Comparison of ENCODE assay signal across 29 mouse cellular contexts in the genomic region with DNA sequence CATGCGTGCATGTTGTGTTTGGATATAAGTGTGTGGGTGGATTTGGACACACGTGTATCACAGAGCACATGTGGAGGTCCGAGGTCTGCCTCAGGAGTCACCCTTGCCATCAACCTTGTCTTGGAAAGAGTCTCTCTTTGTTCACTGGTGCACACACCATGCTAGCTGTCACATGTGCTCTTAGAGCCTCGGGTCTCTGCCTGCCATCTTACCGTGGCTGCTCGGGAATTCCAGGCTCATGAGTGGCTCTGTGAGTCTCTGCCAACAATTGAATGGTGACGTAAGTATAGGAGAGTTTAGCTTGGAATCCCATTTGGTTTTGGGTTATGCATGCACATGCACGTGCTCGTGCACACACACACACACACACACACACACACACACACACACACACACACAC.
DNase-seq lines count a peak whose midpoint lies in the region; ATAC-seq and TF ChIP-seq lines count a peak whose summit lies in the region.
"Had no signal": no experiment of that assay in that cellular context is flagged by ENCODE, and none has a peak within 500 bp of the region (broad histone marks: within the 10 kb centered on the region; RNA-seq: fewer than 3 reads in every experiment).

No protein-coding gene starts in this region.

- DNase-seq in heart, embryonic 10.5 days (ENCODE audit: low spot score), result peak; percentile 66
- no peak for DNase-seq in heart, adult 2 months
- DNase-seq in hindbrain, postnatal 0 days (ENCODE audit: low spot score), result no peak
- peak; percentile 51 for DNase-seq in Muller cell, postnatal 12 days (ENCODE audit: inconsistent ontology term)
- DNase-seq in fibroblast of lung, adult 2 months (ENCODE audit: low read depth), result peak; percentile 43
- DNase-seq in adrenal gland, postnatal 14 days, result no peak
- DNase-seq: adrenal gland, postnatal 10 days; B cell, adult 2 months; cerebellum, adult 11-12 months; cerebellum, adult 8-10 months; cerebellum, postnatal 10 days; cerebellum, postnatal 36 days; gastrocnemius, postnatal 25 days; heart, postnatal 10 days; heart, postnatal 36 days; kidney, adult 8-10 months had no signal

- no peaks in the 10 kb centered on the region for H3K9me3 ChIP-seq in heart, embryonic 10.5 days
- H3K9me3 ChIP-seq in hindbrain, postnatal 0 days (ENCODE audit: low read length), result no peaks in the 10 kb centered on the region
- no peaks in the 10 kb centered on the region for H3K9me3 ChIP-seq in hindbrain, embryonic 13.5 days
- H3K9me3 ChIP-seq in liver, embryonic 12.5 days (replicated peaks), result no peaks in the 10 kb centered on the region
- H3K9me3 ChIP-seq: embryonic facial prominence, embryonic 12.5 days; forebrain, embryonic 10.5 days; G1E; hindbrain, embryonic 10.5 days; kidney, embryonic 15.5 days had no signal

- H3K9ac ChIP-seq in heart, adult 2 months (ENCODE audit: low read depth, low read length), result no peak overlapping the region
- H3K9ac ChIP-seq in hindbrain, postnatal 0 days (replicated peaks; ENCODE audit: low read length), result no peak overlapping the region
- H3K9ac ChIP-seq in hindbrain, embryonic 13.5 days, result no peak overlapping the region
- no peak overlapping the region for H3K9ac ChIP-seq in liver, embryonic 12.5 days
- H3K9ac ChIP-seq: embryonic facial prominence, embryonic 12.5 days; hindbrain, embryonic 14.5 days; kidney, embryonic 15.5 days had no signal

- no peak overlapping the region for H3K27ac ChIP-seq in heart, embryonic 10.5 days
- no peak overlapping the region for H3K27ac ChIP-seq in heart, adult 2 months
- no peak overlapping the region for H3K27ac ChIP-seq in hindbrain, postnatal 0 days
- no peak overlapping the region for H3K27ac ChIP-seq in hindbrain, embryonic 13.5 days
- H3K27ac ChIP-seq in liver, embryonic 12.5 days, result no peak overlapping the region
- H3K27ac ChIP-seq: embryonic facial prominence, embryonic 12.5 days; forebrain, embryonic 10.5 days; hindbrain, embryonic 10.5 days; hindbrain, embryonic 14.5 days; kidney, embryonic 15.5 days had no signal

- intact Hi-C loops in heart, adult 2 months (cut with DNase I), result loop anchor here (5.0 kb wide), 2 partner anchors 102 to 212 kb away; a partner anchor contains a TSS

- TF ChIP-seq POLR2A in heart, adult 2 months (IDR thresholded peaks at IDR 0.05; ENCODE audit: insufficient read depth, low read depth, low read length), result no peak

- H3K4me3 ChIP-seq in heart, embryonic 10.5 days, result no peak overlapping the region
- H3K4me3 ChIP-seq in heart, adult 2 months, result no peak overlapping the region
- H3K4me3 ChIP-seq in hindbrain, postnatal 0 days (ENCODE audit: low read length), result no peak overlapping the region
- H3K4me3 ChIP-seq in hindbrain, embryonic 13.5 days, result no peak overlapping the region
- no peak overlapping the region for H3K4me3 ChIP-seq in liver, embryonic 12.5 days
- H3K4me3 ChIP-seq: embryonic facial prominence, embryonic 12.5 days; erythroblast, embryonic 14.5 days; forebrain, embryonic 10.5 days; hindbrain, embryonic 10.5 days; kidney, embryonic 15.5 days had no signal

- no peaks in the 10 kb centered on the region for H3K27me3 ChIP-seq in heart, embryonic 10.5 days (ENCODE audit: insufficient read depth, poor library complexity, severe bottlenecking)
- no peaks in the 10 kb centered on the region for H3K27me3 ChIP-seq in heart, adult 2 months (ENCODE audit: control insufficient read depth, insufficient read depth, low read length)
- no peaks in the 10 kb centered on the region for H3K27me3 ChIP-seq in hindbrain, postnatal 0 days (ENCODE audit: insufficient read depth, low read length)
- H3K27me3 ChIP-seq in hindbrain, embryonic 13.5 days, result no peaks in the 10 kb centered on the region
- H3K27me3 ChIP-seq in liver, embryonic 12.5 days (replicated peaks), result peaks cover 4% of the 10 kb centered on the region; the same call in 1 of the 2 replicates
- H3K27me3 ChIP-seq: CH12.LX; embryonic facial prominence, embryonic 12.5 days; kidney, embryonic 15.5 days had no signal

- H3K79me2 ChIP-seq in heart, adult 2 months (replicated peaks; ENCODE audit: control insufficient read depth, insufficient read depth, low read length), result no peaks in the 10 kb centered on the region

- no peak for TF ChIP-seq EP300 in heart, adult 2 months (IDR thresholded peaks at IDR 0.05; ENCODE audit: insufficient read depth, low read depth, low read length)

- WGBS in heart, embryonic 10.5 days, result 71% methylated on average over 9 of the region's 9 CpGs
- 65% methylated on average over 9 of the region's 9 CpGs for WGBS in heart, adult 2 months
- WGBS in hindbrain, postnatal 0 days, result 74% methylated on average over 9 of the region's 9 CpGs
- WGBS in hindbrain, embryonic 13.5 days, result 89% methylated on average over 9 of the region's 9 CpGs
- 76% methylated on average over 9 of the region's 9 CpGs for WGBS in liver, embryonic 12.5 days (ENCODE audit: insufficient replicate concordance)

- H3K4me2 ChIP-seq in hindbrain, postnatal 0 days (ENCODE audit: low read depth, low read length), result no peak overlapping the region
- H3K4me2 ChIP-seq in hindbrain, embryonic 13.5 days, result no peak overlapping the region
- H3K4me2 ChIP-seq in liver, embryonic 12.5 days, result no peak overlapping the region
- H3K4me2 ChIP-seq: embryonic facial prominence, embryonic 12.5 days; hindbrain, embryonic 14.5 days; kidney, embryonic 15.5 days had no signal

- H3K36me3 ChIP-seq in heart, embryonic 10.5 days, result no peaks in the 10 kb centered on the region
- no peaks in the 10 kb centered on the region for H3K36me3 ChIP-seq in heart, adult 2 months (ENCODE audit: control insufficient read depth, insufficient read depth, low read length)
- no peaks in the 10 kb centered on the region for H3K36me3 ChIP-seq in hindbrain, postnatal 0 days (ENCODE audit: insufficient read depth, low read length)
- H3K36me3 ChIP-seq in hindbrain, embryonic 13.5 days, result no peaks in the 10 kb centered on the region
- H3K36me3 ChIP-seq in liver, embryonic 12.5 days, result no peaks in the 10 kb centered on the region
- H3K36me3 ChIP-seq: forebrain, embryonic 10.5 days; hindbrain, embryonic 10.5 days; kidney, embryonic 15.5 days had no signal

- peaks cover 19% of the 10 kb centered on the region for H3K4me1 ChIP-seq in heart, embryonic 10.5 days
- peaks cover 2% of the 10 kb centered on the region; the same call in 1 of the 2 replicates for H3K4me1 ChIP-seq in heart, adult 2 months (ENCODE audit: control insufficient read depth, insufficient read depth, low read length)
- H3K4me1 ChIP-seq in hindbrain, postnatal 0 days (ENCODE audit: insufficient read depth, low read length), result no peaks in the 10 kb centered on the region
- H3K4me1 ChIP-seq in hindbrain, embryonic 13.5 days (replicated peaks), result no peaks in the 10 kb centered on the region
- 0 out of 2 replicates have a peak, but pooled peaks cover 8% of the 10 kb centered on the region for H3K4me1 ChIP-seq in liver, embryonic 12.5 days
- H3K4me1 ChIP-seq: embryonic facial prominence, embryonic 12.5 days; hindbrain, embryonic 10.5 days; kidney, embryonic 15.5 days had no signal

- TF ChIP-seq CTCF in heart, adult 2 months (IDR thresholded peaks at IDR 0.05), result no peak
- no peak for TF ChIP-seq CTCF in hindbrain, postnatal 0 days (IDR thresholded peaks at IDR 0.05; ENCODE audit: low read depth)

- peak; percentile 19; the same call in 1 of the 2 replicates for ATAC-seq in hindbrain, postnatal 0 days
- no peak for ATAC-seq in hindbrain, embryonic 13.5 days (ENCODE audit: low FRiP score)
- ATAC-seq in liver, embryonic 12.5 days, result no peak
- ATAC-seq: activated CD4-positive, CD25-positive, alpha-beta regulatory T cell, adult 4 months; forebrain, embryonic 14.5 days; intestine, postnatal 0 days had no signal

Comparison
In these comparisons a context has a peak if more than half of its experiments do, and no peak if none do; other contexts are left out.
1. DNase-seq: peak in heart, embryonic 10.5 days (single experiment), Muller cell, postnatal 12 days (single experiment) and fibroblast of lung, adult 2 months (single experiment); none in heart, adult 2 months (0 of 2), hindbrain, postnatal 0 days (single experiment) and adrenal gland, postnatal 14 days (single experiment).